Mouse (Mus musculus) forebrain, embryonic 14.5 days (tissue): ENCODE data around the gene G2e3. TPM values are rescaled to one million over a fixed set of nuclear protein-coding genes. Genes with fewer than 3 reads are reported as not detected.

Source experiments
- ATAC-seq: fragments of 200-750 bp; cut with Nextera tagmentation; 2 replicates; pipeline ENCODE4 v1.8.0; 2017; ENCODE audit warnings: mild to moderate bottlenecking, moderate library complexity
- DNase-seq: peaks from one replicate; pipeline ENCODE4 v3.0.0-alpha.2; 2015; ENCODE audit warnings: low spot score
- H3K27ac ChIP-seq: fragments of 300-500 bp; sonication (generic); 2 replicates; pipeline ENCODE4 v1.5.1; 2014; ENCODE audit warnings: low read depth, mild to moderate bottlenecking, control low read depth, low read length, moderate library complexity
- H3K27me3 ChIP-seq: fragments of 300-500 bp; sonication (generic); replicated peaks from 2 replicates; pipeline ENCODE4 v1.6.1; 2014; ENCODE audit warnings: low read length, control low read depth, mixed read lengths; ENCODE audit not compliant: control insufficient read depth, insufficient read depth
- H3K36me3 ChIP-seq: fragments of 300-500 bp; sonication (generic); 2 replicates; pipeline ENCODE4 v1.6.1; 2014; ENCODE audit warnings: low read length, control low read depth; ENCODE audit not compliant: control insufficient read depth, insufficient read depth
- H3K4me1 ChIP-seq: fragments of 300-500 bp; sonication (generic); 2 replicates; pipeline ENCODE4 v1.6.1; 2014; ENCODE audit warnings: antibody characterized with exemption, low read length, control low read depth; ENCODE audit not compliant: control insufficient read depth, insufficient read depth
- H3K4me2 ChIP-seq: fragments of 300-500 bp; sonication (generic); 2 replicates; pipeline ENCODE4 v1.6.1; 2014; ENCODE audit warnings: mild to moderate bottlenecking, control low read depth, low read length
- H3K4me3 ChIP-seq: fragments of 300-500 bp; sonication (generic); 2 replicates; pipeline ENCODE4 v1.5.1; 2014; ENCODE audit warnings: low read depth, low read length, control low read depth
- H3K9ac ChIP-seq: fragments of 300-500 bp; sonication (generic); 2 replicates; pipeline ENCODE4 v1.6.1; 2014; ENCODE audit warnings: mild to moderate bottlenecking, low read length, control low read depth, moderate library complexity
- H3K9me3 ChIP-seq: fragments of 300-500 bp; sonication (generic); replicated peaks from 2 replicates; pipeline ENCODE4 v1.6.1; 2016; ENCODE audit warnings: low read length, control low read depth, mixed read lengths; ENCODE audit not compliant: control insufficient read depth
- WGBS: fragments of 180-500 bp; shearing (Covaris S2); extraction: QIAGEN DNeasy Blood & Tissue Kit; methylation state at CpG from one replicate; pipeline ENCODE4 v1.1.7; 2014; 5-methylcytosine and 5-hydroxymethylcytosine counted together
- polyA plus RNA-seq: library from polyadenylated mRNA; unstranded; fragments of >200 nt; fragmentation: Nextera tagmentation; extraction: Ambion mirVana; gene quantifications from 2 replicates; pipeline ENCODE4 v1.2.1, GENCODE M21; 2014

Gene G2e3
- polyA plus RNA-seq, 1 experiment from 2014 or later, result 28.8 TPM

- Histone ChIP-seq H3K9ac (no peak overlapping the region), H3K4me3 (no peak overlapping the region), H3K4me2 (no peak overlapping the region), H3K9me3 (no peaks in the 10 kb centered on the region), H3K36me3 (peaks cover 71% of the 10 kb centered on the region), H3K27me3 (no peaks in the 10 kb centered on the region), H3K27ac (no peak overlapping the region), H3K4me1 (no peaks in the 10 kb centered on the region)
- WGBS, result 97% methylated on average over 3 of the region's 3 CpGs
- no peak for DNase-seq
- ATAC-seq, result no peak
Measured at GRCm38 (mm10) chr12:51368504-51368903, 20.6 kb downstream of the G2e3 start.

GRCm38 (mm10) chr12:51377003-51377887 is 29.4 kb downstream of the G2e3 start, which contains the start of gene Scfd1:
Gene Scfd1 (plus strand): TSS chr12:51377510.
- no peaks in the 10 kb centered on the region for H3K9me3 ChIP-seq
- under 1% methylated on average over 34 of the region's 34 CpGs for WGBS
- H3K4me2 ChIP-seq, result peak within 1 kb of the TSS; percentile 71
- no peaks in the 10 kb centered on the region for H3K4me1 ChIP-seq
- peak within 1 kb of the TSS; percentile 73 for H3K4me3 ChIP-seq
- H3K27ac ChIP-seq, result peak within 1 kb of the TSS; percentile 83
- H3K36me3 ChIP-seq, result peaks cover 27% of the 10 kb centered on the region
- H3K9ac ChIP-seq, result peak within 1 kb of the TSS; percentile 82
- no peaks in the 10 kb centered on the region for H3K27me3 ChIP-seq
- DNase-seq (peak; percentile 98), ATAC-seq (peak; percentile 100)

DNA sequence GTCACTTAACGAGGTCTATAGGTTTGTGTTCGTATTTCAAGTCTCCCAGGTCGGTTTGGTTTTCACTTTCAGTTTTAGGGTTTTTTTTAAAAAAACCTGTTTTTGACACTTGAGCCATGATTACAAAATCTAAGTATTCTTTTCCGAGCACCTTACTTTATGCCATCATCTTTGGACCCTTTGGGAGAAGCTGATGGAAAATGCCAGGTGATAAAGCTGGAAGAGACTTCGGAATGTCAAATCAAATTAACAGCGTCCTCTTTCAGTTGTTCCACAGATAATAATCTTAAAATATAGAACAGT is 30.0 kb downstream of the G2e3 start:
- Histone ChIP-seq H3K4me2 (peak overlapping the region; percentile 71), H3K9me3 (no peaks in the 10 kb centered on the region), H3K27ac (peak overlapping the region; percentile 83; the same call in 1 of the 2 replicates), H3K27me3 (no peaks in the 10 kb centered on the region), H3K36me3 (peaks cover 27% of the 10 kb centered on the region), H3K9ac (peak overlapping the region; percentile 82), H3K4me1 (no peaks in the 10 kb centered on the region), H3K4me3 (peak overlapping the region; percentile 73)
- 22% methylated on average over 6 of the region's 6 CpGs for WGBS
- no peak for DNase-seq
- ATAC-seq, result no peak

GRCm38 (mm10) chr12:51399871-51400270 is 52.0 kb downstream of the G2e3 start:
- no peaks in the 10 kb centered on the region for H3K9me3 ChIP-seq
- H3K4me3 ChIP-seq, result no peak overlapping the region
- no peak overlapping the region for H3K4me2 ChIP-seq
- peaks cover 53% of the 10 kb centered on the region for H3K36me3 ChIP-seq
- H3K4me1 ChIP-seq, result no peaks in the 10 kb centered on the region
- H3K27me3 ChIP-seq, result no peaks in the 10 kb centered on the region
- ATAC-seq (no peak), DNase-seq (no peak)
- H3K9ac ChIP-seq, result no peak overlapping the region
- WGBS, result 96% methylated on average over 6 of the region's 6 CpGs
- no peak overlapping the region for H3K27ac ChIP-seq

- no peak overlapping the region for H3K9ac ChIP-seq
- no peak overlapping the region for H3K4me2 ChIP-seq
- DNase-seq (peak; percentile 69), ATAC-seq (0 out of 2 replicates have a peak, but pooled peaks have one; percentile 42)
- 79% methylated on average over 5 of the region's 5 CpGs for WGBS
- H3K4me1 ChIP-seq, result no peaks in the 10 kb centered on the region
- peaks cover 35% of the 10 kb centered on the region for H3K36me3 ChIP-seq
- H3K27me3 ChIP-seq, result no peaks in the 10 kb centered on the region
- H3K9me3 ChIP-seq, result no peaks in the 10 kb centered on the region
- no peak overlapping the region for H3K27ac ChIP-seq
- H3K4me3 ChIP-seq, result no peak overlapping the region
Measured at GRCm38 (mm10) chr12:51402060-51402698, 54.3 kb downstream of the G2e3 start.

DNA sequence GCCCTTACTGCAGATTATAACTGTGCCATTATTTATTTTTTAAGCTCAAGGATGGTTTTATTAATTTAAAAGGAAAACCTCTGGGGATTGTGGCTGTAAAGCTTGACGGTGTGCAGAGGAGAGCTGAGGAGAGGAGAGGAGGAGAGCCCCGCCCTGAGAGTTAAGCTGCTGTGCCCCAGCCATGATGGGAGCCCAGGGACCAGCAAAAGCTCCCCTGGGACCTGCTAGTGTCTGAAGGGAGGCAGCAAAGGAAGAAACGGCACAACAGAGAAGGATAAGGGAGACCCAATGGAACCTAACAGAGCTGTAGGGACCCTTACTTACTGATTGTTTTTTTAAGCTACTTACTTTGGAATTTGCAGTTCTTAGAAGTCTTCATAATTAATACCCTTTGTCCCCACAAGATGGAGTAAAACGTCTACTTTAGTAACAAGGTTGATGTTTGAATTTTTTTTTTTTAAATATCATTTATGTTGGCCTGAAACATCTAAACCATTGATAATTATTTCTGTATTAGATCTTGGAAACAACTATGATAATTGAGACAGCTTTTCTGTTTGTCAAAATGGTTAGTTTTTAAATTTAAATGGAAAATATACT is 56.2 kb downstream of the G2e3 start:
- Histone ChIP-seq H3K9ac (no peak overlapping the region), H3K9me3 (no peaks in the 10 kb centered on the region), H3K4me2 (no peak overlapping the region), H3K4me3 (no peak overlapping the region), H3K36me3 (peaks cover 27% of the 10 kb centered on the region), H3K4me1 (no peaks in the 10 kb centered on the region), H3K27ac (no peak overlapping the region), H3K27me3 (no peaks in the 10 kb centered on the region)
- DNase-seq, result peak; percentile 41
- 73% methylated on average over 4 of the region's 4 CpGs for WGBS
- ATAC-seq, result no peak

DNA sequence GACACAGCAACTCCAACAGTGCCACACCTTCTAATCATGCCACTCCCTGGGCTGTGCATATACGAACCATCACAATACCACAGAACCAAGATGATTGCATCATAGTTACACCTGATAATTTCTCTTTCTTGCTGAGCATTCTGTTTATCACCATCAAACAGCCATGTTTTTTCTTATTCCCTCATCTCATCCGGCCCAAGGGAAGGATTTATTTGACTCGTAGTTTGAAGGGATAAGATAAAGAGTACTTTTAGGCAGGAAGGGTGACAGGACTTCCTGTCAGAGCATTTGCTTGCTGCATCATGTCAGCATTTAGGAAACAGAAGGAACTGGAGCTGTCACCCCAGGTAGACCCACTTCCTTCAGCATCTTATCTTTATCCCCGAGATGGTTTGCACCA is 63.5 kb downstream of the G2e3 start:
- H3K9me3 ChIP-seq, result no peaks in the 10 kb centered on the region
- H3K9ac ChIP-seq, result no peak overlapping the region
- H3K4me2 ChIP-seq, result no peak overlapping the region
- H3K27ac ChIP-seq, result no peak overlapping the region
- peaks cover 34% of the 10 kb centered on the region for H3K36me3 ChIP-seq
- H3K4me1 ChIP-seq, result no peaks in the 10 kb centered on the region
- WGBS, result 91% methylated on average over 4 of the region's 4 CpGs
- ATAC-seq (no peak), DNase-seq (no peak)
- H3K27me3 ChIP-seq, result no peaks in the 10 kb centered on the region
- no peak overlapping the region for H3K4me3 ChIP-seq
